Mouse (Mus musculus): ENCODE data around the gene Rps6ka1. TPM values are rescaled to one million over a fixed set of nuclear protein-coding genes. Genes with fewer than 3 reads are reported as not detected.

The Rps6ka1 gene
- polyA plus RNA-seq, 1 experiment: 0.78 TPM

DNA sequence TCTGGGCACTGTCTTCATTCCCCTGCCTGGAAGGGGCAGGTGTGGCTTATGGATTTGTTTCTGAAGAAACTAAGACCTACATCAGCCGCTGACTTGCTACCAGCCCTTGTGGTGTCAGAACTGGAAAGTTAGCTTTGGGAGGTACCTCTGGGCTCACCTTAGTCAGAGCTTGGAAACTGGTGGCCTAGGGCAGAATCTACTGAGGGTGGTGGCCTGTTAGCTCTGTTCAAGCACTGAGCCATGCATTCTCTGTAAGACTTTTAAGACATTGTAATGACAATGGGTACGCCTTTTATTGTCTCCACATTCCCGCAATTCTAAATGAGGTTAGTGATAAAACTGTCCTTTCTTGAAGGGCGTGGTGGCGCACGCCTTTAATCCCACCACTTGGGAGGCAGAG lies 12.8 kb upstream of the Rps6ka1 start:
- Histone ChIP-seq H3K36me3 (ENCODE audit: control insufficient read depth) (no peaks in the 10 kb centered on the region), H3K4me1 (ENCODE audit: control insufficient read depth) (no peaks in the 10 kb centered on the region), H3K27me3 (ENCODE audit: control insufficient read depth) (no peaks in the 10 kb centered on the region), H3K9me3 (ENCODE audit: control insufficient read depth, low read length) (no peaks in the 10 kb centered on the region), H3K4me3 (replicated peaks) (no peak overlapping the region)
- no peak for TF ChIP-seq TAL1 (IDR thresholded peaks at IDR 0.05; ENCODE audit: low read length)
- no peak for TF ChIP-seq GATA1 (IDR thresholded peaks at IDR 0.05; ENCODE audit: low read length)

DNA sequence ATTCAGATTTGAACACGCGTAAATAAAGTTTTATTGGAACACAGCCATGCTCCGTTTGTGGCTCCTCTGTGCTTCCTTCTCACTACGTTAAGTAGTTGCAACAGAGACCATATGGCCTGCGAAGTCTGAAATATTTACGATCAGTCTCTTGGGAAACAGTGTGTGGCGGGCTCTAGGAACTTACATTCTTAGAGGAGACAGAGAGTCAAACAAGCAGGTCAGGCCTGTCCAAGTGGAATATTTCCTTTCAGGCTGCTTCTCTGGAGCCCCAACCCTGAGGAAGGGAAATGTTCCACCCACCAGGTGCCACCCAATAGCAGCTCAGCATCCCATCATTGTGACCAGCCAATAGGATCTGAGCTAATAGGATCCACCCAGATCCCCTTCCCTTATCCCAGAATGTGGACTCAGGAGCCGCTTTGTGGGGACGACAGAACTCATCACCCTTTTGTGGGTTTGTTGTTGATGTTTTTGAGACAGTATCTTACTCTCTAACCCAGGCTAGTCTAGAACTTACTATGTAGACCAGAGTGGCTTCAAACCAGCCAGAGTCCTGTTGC lies 11.7 kb upstream of the Rps6ka1 start:
- Histone ChIP-seq H3K9me3 (ENCODE audit: control insufficient read depth, low read length) (no peaks in the 10 kb centered on the region), H3K4me1 (ENCODE audit: control insufficient read depth) (no peaks in the 10 kb centered on the region), H3K36me3 (ENCODE audit: control insufficient read depth) (no peaks in the 10 kb centered on the region), H3K27me3 (ENCODE audit: control insufficient read depth) (no peaks in the 10 kb centered on the region), H3K4me3 (replicated peaks) (no peak overlapping the region)
- TF ChIP-seq GATA1 (IDR thresholded peaks at IDR 0.05; ENCODE audit: low read length) (no peak), TAL1 (IDR thresholded peaks at IDR 0.05; ENCODE audit: low read length) (no peak)

DNA sequence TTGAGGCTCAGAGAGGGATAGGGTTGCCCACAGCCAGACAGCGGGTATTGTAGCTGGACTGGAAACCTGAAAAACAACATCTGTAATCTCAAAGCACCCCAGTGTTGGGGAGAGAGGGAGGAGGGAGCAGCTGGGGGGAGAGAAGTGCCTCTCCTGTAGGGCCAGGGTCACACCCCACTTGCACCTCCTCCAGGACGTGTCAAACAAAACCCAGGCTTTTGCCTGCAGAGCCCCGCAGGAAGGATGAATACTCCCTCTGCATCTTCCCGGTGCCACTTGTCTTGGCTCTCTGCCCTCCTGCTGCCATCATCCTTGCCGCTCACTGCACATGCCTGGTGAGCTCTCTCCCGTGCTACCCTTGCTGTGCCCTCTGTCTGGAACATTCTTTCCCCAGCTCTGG lies 10.6 kb upstream of the Rps6ka1 start:
- no peak for TF ChIP-seq TAL1 (IDR thresholded peaks at IDR 0.05; ENCODE audit: low read length)
- TF ChIP-seq GATA1 (IDR thresholded peaks at IDR 0.05; ENCODE audit: low read length): no peak
- H3K4me3 ChIP-seq (replicated peaks): no peak overlapping the region
- H3K4me1 ChIP-seq (ENCODE audit: control insufficient read depth): no peaks in the 10 kb centered on the region
- no peaks in the 10 kb centered on the region for H3K9me3 ChIP-seq (ENCODE audit: control insufficient read depth, low read length)
- no peaks in the 10 kb centered on the region for H3K27me3 ChIP-seq (ENCODE audit: control insufficient read depth)
- H3K36me3 ChIP-seq (ENCODE audit: control insufficient read depth): no peaks in the 10 kb centered on the region

DNA sequence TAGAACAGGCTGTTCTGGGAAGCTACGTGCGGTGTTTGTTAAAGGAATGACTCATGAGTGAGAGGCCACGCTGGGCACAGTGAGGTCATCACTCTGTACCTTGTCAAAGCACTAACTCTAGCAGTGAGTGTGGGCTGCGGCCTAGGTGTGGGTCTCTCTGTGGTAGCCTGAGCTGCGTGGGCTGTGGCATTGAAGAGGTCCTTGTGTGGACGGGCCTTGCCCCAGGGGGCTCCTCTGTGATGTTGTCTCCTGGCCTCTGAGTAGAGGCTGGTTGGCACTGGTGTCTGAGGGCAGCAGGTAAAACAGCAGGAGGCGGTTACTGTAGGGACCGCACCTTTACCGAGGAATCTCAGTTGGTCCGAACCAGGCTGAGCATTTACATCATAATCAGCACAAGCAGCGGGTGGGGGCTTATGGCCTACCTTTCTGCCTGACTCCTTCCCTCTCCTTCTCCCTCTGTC lies 9.9 kb upstream of the Rps6ka1 start:
- H3K36me3 ChIP-seq (ENCODE audit: control insufficient read depth): no peaks in the 10 kb centered on the region
- no peaks in the 10 kb centered on the region for H3K9me3 ChIP-seq (ENCODE audit: control insufficient read depth, low read length)
- H3K4me3 ChIP-seq (replicated peaks): no peak overlapping the region
- TF ChIP-seq GATA1 (IDR thresholded peaks at IDR 0.05; ENCODE audit: low read length): no peak
- H3K27me3 ChIP-seq (ENCODE audit: control insufficient read depth): no peaks in the 10 kb centered on the region
- no peaks in the 10 kb centered on the region for H3K4me1 ChIP-seq (ENCODE audit: control insufficient read depth)

DNA sequence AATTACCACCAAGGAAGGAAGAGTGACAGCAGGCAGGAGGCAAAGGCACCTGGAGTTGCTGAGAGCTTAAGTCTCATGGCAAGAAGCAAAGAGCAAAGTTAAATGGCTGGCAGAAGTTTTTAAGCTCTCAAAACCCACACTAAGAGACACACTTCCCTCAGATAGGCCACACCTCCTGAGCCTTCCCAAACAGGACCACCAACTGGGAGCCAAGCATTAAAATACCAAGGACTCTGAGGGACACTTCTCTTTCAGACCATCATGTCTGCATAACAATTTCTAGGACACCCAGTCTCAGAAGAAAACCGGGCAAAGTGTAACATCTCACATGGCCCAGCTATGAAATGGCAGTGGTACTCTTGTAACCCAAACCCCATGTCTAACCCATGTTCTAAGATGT lies 9.4 kb upstream of the Rps6ka1 start:
- Histone ChIP-seq H3K9me3 (ENCODE audit: control insufficient read depth, low read length) (no peaks in the 10 kb centered on the region), H3K27me3 (ENCODE audit: control insufficient read depth) (no peaks in the 10 kb centered on the region), H3K4me3 (replicated peaks) (no peak overlapping the region), H3K4me1 (ENCODE audit: control insufficient read depth) (no peaks in the 10 kb centered on the region), H3K36me3 (ENCODE audit: control insufficient read depth) (no peaks in the 10 kb centered on the region)
- TF ChIP-seq GATA1 (IDR thresholded peaks at IDR 0.05; ENCODE audit: low read length) (no peak), TAL1 (IDR thresholded peaks at IDR 0.05; ENCODE audit: low read length) (no peak)

DNA sequence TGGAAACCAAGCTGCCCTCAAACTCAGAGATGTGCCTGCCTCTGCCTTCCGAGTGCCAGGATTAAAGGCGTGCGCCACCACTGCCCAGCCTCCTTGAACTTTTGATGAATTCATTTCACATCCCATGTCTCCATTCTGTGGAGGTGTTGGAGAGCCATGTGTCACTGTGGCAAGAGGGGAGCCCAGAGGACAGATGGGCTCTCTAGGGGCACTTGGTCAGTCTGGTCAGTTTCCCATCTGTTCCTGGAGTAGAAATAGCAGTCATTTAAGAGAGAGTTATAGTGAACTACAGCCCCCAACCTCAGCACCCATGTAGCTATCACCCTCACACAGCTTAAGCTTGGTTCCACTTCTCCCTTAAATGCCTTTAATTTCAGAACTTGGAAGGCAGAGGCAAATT lies 8.4 kb upstream of the Rps6ka1 start:
- H3K9me3 ChIP-seq (ENCODE audit: control insufficient read depth, low read length): no peaks in the 10 kb centered on the region
- no peak overlapping the region for H3K4me3 ChIP-seq (replicated peaks)
- no peaks in the 10 kb centered on the region for H3K36me3 ChIP-seq (ENCODE audit: control insufficient read depth)
- H3K4me1 ChIP-seq (ENCODE audit: control insufficient read depth): no peaks in the 10 kb centered on the region
- no peak for TF ChIP-seq TAL1 (IDR thresholded peaks at IDR 0.05; ENCODE audit: low read length)
- no peak for TF ChIP-seq GATA1 (IDR thresholded peaks at IDR 0.05; ENCODE audit: low read length)
- H3K27me3 ChIP-seq (ENCODE audit: control insufficient read depth): no peaks in the 10 kb centered on the region

DNA sequence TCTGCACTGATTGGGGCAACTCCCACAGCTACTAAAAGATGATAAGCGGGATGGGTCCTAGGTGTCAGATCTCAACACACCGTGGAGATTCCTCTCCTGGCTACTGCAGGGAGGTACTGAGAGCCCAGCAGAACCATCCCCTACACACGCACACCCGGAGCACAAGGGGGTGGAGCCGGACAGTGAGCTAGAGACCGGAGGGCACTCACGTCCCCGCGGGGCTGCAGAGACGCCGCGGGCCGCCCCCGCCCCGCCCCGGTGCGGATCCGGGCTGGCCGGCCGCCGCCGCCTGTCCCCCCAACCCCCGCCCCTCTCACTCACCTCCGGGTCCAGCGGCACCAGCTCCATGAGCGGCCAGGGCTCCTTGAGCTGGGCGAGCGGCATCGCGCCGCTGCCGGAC lies 348 bp downstream of the Rps6ka1 start:
- Histone ChIP-seq H3K36me3 (ENCODE audit: control insufficient read depth) (no peaks in the 10 kb centered on the region), H3K4me1 (ENCODE audit: control insufficient read depth) (peaks cover 13% of the 10 kb centered on the region), H3K4me3 (replicated peaks) (peak overlapping the region; percentile 62), H3K27me3 (ENCODE audit: control insufficient read depth) (peaks cover 49% of the 10 kb centered on the region), H3K9me3 (ENCODE audit: control insufficient read depth, low read length) (peaks cover 2% of the 10 kb centered on the region; the same call in 1 of the 2 replicates)
- TF ChIP-seq TAL1 (IDR thresholded peaks at IDR 0.05; ENCODE audit: low read length) (no peak), GATA1 (IDR thresholded peaks at IDR 0.05; ENCODE audit: low read length) (no peak)

DNA sequence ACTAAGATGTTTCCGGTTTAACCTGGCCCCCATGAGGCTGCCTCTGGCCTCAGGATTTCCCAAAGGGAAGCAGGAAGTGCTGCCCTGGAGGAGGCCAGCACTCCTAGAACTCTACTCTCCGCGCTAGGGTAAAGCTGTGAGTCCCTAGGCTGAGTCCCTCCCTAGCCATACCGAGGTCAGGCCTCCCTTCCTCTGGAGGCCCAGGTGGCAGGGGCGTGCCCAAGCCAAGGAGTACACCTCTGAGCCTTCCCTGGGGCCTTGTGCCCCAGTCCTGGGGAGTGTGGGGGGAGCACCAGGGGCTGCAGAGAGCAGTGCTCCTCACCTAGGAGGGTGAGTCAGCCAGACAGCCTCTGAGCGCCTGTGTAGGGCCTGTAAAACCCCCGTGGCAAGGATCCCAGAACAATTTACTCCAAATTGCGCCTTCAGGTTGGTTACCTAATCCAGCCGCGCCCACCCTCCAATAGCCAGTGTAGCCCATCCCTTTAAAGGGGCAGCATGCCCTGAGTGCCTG lies 1.6 kb downstream of the Rps6ka1 start:
- no peak for TF ChIP-seq GATA1 (IDR thresholded peaks at IDR 0.05; ENCODE audit: low read length)
- TF ChIP-seq TAL1 (IDR thresholded peaks at IDR 0.05; ENCODE audit: low read length): no peak
- Histone ChIP-seq H3K4me1 (ENCODE audit: control insufficient read depth) (peaks cover 13% of the 10 kb centered on the region), H3K27me3 (ENCODE audit: control insufficient read depth) (peaks cover 52% of the 10 kb centered on the region), H3K9me3 (ENCODE audit: control insufficient read depth, low read length) (peaks cover 2% of the 10 kb centered on the region; the same call in 1 of the 2 replicates), H3K36me3 (ENCODE audit: control insufficient read depth) (no peaks in the 10 kb centered on the region), H3K4me3 (replicated peaks) (peak overlapping the region; percentile 14)

DNA sequence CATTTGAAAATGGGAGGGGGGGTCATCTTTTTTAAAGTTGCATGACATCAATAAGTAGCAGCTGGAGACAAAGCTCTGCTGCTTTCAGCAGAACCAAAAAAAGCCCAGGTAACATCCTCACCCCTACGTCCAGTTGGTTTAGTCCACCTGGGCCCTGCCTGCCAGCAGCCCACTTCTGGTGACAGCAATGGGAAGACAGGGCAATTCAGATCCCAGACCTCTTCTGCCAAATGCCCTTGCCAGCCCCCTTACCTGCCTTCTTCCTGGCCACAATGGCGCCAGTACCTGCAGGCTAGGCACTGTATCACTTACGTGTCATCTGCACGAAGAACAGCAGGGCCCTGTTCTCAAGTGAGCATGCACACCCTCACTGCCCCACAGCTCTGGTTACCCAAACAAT lies 2.3 kb downstream of the Rps6ka1 start:
- H3K36me3 ChIP-seq (ENCODE audit: control insufficient read depth): no peaks in the 10 kb centered on the region
- peaks cover 13% of the 10 kb centered on the region for H3K4me1 ChIP-seq (ENCODE audit: control insufficient read depth)
- peaks cover 55% of the 10 kb centered on the region for H3K27me3 ChIP-seq (ENCODE audit: control insufficient read depth)
- TF ChIP-seq GATA1 (IDR thresholded peaks at IDR 0.05; ENCODE audit: low read length) (no peak), TAL1 (IDR thresholded peaks at IDR 0.05; ENCODE audit: low read length) (no peak)
- H3K4me3 ChIP-seq (replicated peaks): no peak overlapping the region
- peaks cover 2% of the 10 kb centered on the region; the same call in 1 of the 2 replicates for H3K9me3 ChIP-seq (ENCODE audit: control insufficient read depth, low read length)

DNA sequence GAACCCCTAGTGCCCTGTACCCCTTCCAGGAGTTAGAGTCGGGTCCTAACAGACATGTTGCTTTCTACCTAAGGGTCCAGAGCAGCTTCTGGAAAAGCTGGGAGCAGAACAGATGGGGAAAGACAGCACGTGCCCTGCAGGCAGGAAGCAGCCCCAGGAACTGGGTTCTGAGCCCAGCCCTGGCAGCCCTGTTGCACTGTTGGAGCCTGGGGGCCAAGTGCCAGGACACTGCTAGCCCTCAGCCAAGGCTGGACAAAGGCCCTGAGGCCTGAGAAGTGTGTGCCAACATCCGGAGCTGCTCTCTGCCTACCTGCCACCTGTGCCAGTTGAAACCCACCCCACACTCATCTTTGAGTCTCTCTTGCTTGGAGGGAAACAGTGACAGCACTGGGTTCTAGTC lies 2.7 kb downstream of the Rps6ka1 start:
- Histone ChIP-seq H3K4me1 (ENCODE audit: control insufficient read depth) (peaks cover 13% of the 10 kb centered on the region), H3K9me3 (ENCODE audit: control insufficient read depth, low read length) (peaks cover 2% of the 10 kb centered on the region; the same call in 1 of the 2 replicates), H3K27me3 (ENCODE audit: control insufficient read depth) (peaks cover 55% of the 10 kb centered on the region), H3K4me3 (replicated peaks) (no peak overlapping the region), H3K36me3 (ENCODE audit: control insufficient read depth) (no peaks in the 10 kb centered on the region)
- no peak for TF ChIP-seq TAL1 (IDR thresholded peaks at IDR 0.05; ENCODE audit: low read length)
- TF ChIP-seq GATA1 (IDR thresholded peaks at IDR 0.05; ENCODE audit: low read length): no peak

All from erythroblast, embryonic 14.5 days (primary cell).